Mouse (Mus musculus) ES-E14 (cell line): ENCODE measurements around the gene Slpi.

Experiments
- CHD2 ChIP-seq: IDR thresholded peaks from 2 replicates; pipeline ENCODE4 v1.6.1; 2014; ENCODE audit warnings: mild to moderate bottlenecking, low read depth, low read length, inconsistent platforms
- ZC3H11A ChIP-seq: IDR thresholded peaks from 2 replicates; pipeline ENCODE4 v1.6.1; 2012; ENCODE audit warnings: low read depth, mild to moderate bottlenecking, inconsistent platforms, low read length, borderline replicate concordance
- ZNF384 ChIP-seq: IDR thresholded peaks from 2 replicates; pipeline ENCODE4 v1.6.1; 2012; ENCODE audit warnings: low read depth, low read length, inconsistent platforms

GRCm38 (mm10) chr2:164383656-164384399 lies 5.1 kb downstream of the Slpi start:
- TF ChIP-seq CHD2 (no peak), ZNF384 (no peak), ZC3H11A (no peak)
